Mouse (Mus musculus): ENCODE results near the gene R3hdm1. TPM values are rescaled to one million over a fixed set of nuclear protein-coding genes. Genes with fewer than 3 reads are reported as not detected.
A peak's percentile ranks its signal among the peaks of the same experiment; 100 is the strongest.

Gene R3hdm1
- polyA plus RNA-seq, 1 experiment from 2014 or later = 80.5 TPM

DNA sequence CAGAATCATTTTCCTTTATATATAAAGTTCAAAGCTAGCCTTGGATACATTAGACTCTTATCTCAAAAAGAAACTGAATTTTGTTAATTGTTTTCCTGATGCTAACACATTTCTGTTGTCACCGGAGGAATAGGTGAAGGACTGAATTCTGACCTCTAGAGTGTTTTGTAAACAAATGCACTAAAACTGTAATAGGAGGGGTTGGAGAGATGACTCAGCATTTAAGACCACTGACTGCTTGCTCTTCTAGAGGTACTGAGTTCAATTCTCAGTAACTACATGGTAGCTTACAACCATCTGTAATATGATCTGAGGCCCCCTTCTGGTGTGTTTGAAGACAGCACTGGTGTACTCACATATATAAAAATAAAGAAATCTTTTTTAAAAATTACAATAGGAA, 63.9 kb downstream of the R3hdm1 start:
- no peaks in the 10 kb centered on the region for H3K4me1 ChIP-seq (replicated peaks)
- H3K4me2 ChIP-seq = no peak overlapping the region
- ATAC-seq (ENCODE audit: low read depth) = no peak
- H3K27me3 ChIP-seq = no peaks in the 10 kb centered on the region
- no peaks in the 10 kb centered on the region for H3K36me3 ChIP-seq
- WGBS = 98% methylated on average over 1 of the region's 1 CpGs
- H3K4me3 ChIP-seq = no peak overlapping the region
- no peaks in the 10 kb centered on the region for H3K9me3 ChIP-seq
- H3K9ac ChIP-seq = no peak overlapping the region
- no peak overlapping the region for H3K27ac ChIP-seq (replicated peaks)

DNA sequence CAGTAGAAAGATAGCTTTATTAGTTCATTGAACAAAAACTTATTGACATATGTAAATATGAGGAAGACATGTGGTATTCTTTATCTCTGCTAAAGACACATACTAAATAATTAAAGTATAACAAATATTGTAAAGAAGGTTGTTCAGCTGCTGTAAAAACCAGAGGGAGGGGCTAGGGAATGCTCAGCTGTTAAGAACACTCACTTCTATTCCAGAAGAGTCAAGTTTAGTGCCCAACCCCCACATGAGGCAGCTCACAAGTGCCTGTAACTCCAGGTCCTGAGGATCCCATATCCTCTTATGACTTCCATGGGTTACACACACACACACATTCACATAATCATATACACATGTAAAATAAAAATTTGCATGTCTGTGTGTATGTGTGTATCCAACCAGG, 67.0 kb downstream of the R3hdm1 start:
- no peak for ATAC-seq (ENCODE audit: low read depth)

GRCm38 (mm10) chr1:128191426-128191825, 88.3 kb downstream of the R3hdm1 start:
- Histone ChIP-seq H3K4me1 (replicated peaks) (no peaks in the 10 kb centered on the region), H3K9me3 (no peaks in the 10 kb centered on the region), H3K9ac (no peak overlapping the region), H3K27ac (replicated peaks) (no peak overlapping the region), H3K4me3 (no peak overlapping the region), H3K36me3 (peaks cover 48% of the 10 kb centered on the region), H3K4me2 (no peak overlapping the region), H3K27me3 (no peaks in the 10 kb centered on the region)
- WGBS = 80% methylated on average over 2 of the region's 2 CpGs
- no peak for ATAC-seq (ENCODE audit: low read depth)

More for the DNA sequence above, 67.0 kb downstream of the R3hdm1 start:
- Histone ChIP-seq H3K27me3 (no peaks in the 10 kb centered on the region), H3K4me3 (no peak overlapping the region), H3K9ac (no peak overlapping the region), H3K4me2 (no peak overlapping the region), H3K36me3 (peaks cover 4% of the 10 kb centered on the region), H3K27ac (replicated peaks) (no peak overlapping the region), H3K9me3 (no peaks in the 10 kb centered on the region), H3K4me1 (replicated peaks) (no peaks in the 10 kb centered on the region)

GRCm38 (mm10) chr1:128192369-128192768, 89.3 kb downstream of the R3hdm1 start:
- ATAC-seq (ENCODE audit: low read depth) = no peak
- Histone ChIP-seq H3K4me2 (no peak overlapping the region), H3K9me3 (no peaks in the 10 kb centered on the region), H3K27ac (replicated peaks) (no peak overlapping the region), H3K4me1 (replicated peaks) (no peaks in the 10 kb centered on the region), H3K4me3 (no peak overlapping the region), H3K36me3 (peaks cover 49% of the 10 kb centered on the region), H3K9ac (no peak overlapping the region), H3K27me3 (no peaks in the 10 kb centered on the region)
- 76% methylated on average over 7 of the region's 7 CpGs for WGBS

GRCm38 (mm10) chr1:128194011-128194410, 90.9 kb downstream of the R3hdm1 start:
- ATAC-seq (ENCODE audit: low read depth) = no peak
- WGBS = 89% methylated on average over 2 of the region's 2 CpGs
- no peaks in the 10 kb centered on the region for H3K9me3 ChIP-seq
- H3K4me2 ChIP-seq = no peak overlapping the region
- H3K27me3 ChIP-seq = no peaks in the 10 kb centered on the region
- no peak overlapping the region for H3K9ac ChIP-seq
- H3K27ac ChIP-seq (replicated peaks) = no peak overlapping the region
- peaks cover 42% of the 10 kb centered on the region for H3K36me3 ChIP-seq
- no peaks in the 10 kb centered on the region for H3K4me1 ChIP-seq (replicated peaks)
- no peak overlapping the region for H3K4me3 ChIP-seq

DNA sequence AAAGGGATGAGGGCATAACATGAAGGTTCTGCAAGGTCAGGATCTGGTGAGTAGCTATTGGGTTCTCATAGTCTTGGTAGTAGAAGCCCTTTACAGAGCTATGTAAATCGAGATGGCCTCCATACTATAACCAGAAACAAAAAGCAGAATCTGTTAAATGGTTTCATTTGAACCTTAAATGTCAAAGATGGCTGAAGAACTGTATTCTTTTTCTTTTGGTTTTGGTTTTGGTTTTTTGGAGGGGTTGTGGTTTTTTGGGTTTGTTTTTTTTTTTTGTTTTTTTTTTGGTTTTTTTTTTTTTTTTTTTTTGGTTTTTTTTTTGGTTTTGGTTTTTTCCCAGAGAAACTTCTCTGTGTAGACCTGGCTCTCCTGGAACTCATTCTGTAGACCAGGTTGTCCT, 94.3 kb downstream of the R3hdm1 start:
- no peak overlapping the region for H3K9ac ChIP-seq
- no peak overlapping the region for H3K4me2 ChIP-seq
- no peaks in the 10 kb centered on the region for H3K4me1 ChIP-seq (replicated peaks)
- peaks cover 46% of the 10 kb centered on the region for H3K36me3 ChIP-seq
- H3K27ac ChIP-seq (replicated peaks) = no peak overlapping the region
- no peaks in the 10 kb centered on the region for H3K9me3 ChIP-seq
- no peaks in the 10 kb centered on the region for H3K27me3 ChIP-seq
- H3K4me3 ChIP-seq = no peak overlapping the region
- 95% methylated on average over 1 of the region's 1 CpGs for WGBS
- ATAC-seq (ENCODE audit: low read depth) = no peak

- Histone ChIP-seq H3K27me3 (no peaks in the 10 kb centered on the region), H3K4me2 (no peak overlapping the region), H3K4me3 (no peak overlapping the region), H3K9ac (no peak overlapping the region), H3K27ac (replicated peaks) (no peak overlapping the region), H3K4me1 (replicated peaks) (no peaks in the 10 kb centered on the region), H3K36me3 (peaks cover 51% of the 10 kb centered on the region), H3K9me3 (no peaks in the 10 kb centered on the region)
- no peak for ATAC-seq (ENCODE audit: low read depth)
- 80% methylated on average over 5 of the region's 5 CpGs for WGBS
Measured at GRCm38 (mm10) chr1:128213261-128213660, 110.2 kb downstream of the R3hdm1 start.

GRCm38 (mm10) chr1:128221886-128222285, 118.8 kb downstream of the R3hdm1 start:
- 97% methylated on average over 2 of the region's 2 CpGs for WGBS
- no peak overlapping the region for H3K4me3 ChIP-seq
- H3K9ac ChIP-seq = no peak overlapping the region
- no peaks in the 10 kb centered on the region for H3K27me3 ChIP-seq
- ATAC-seq (ENCODE audit: low read depth) = no peak
- H3K36me3 ChIP-seq = peaks cover 58% of the 10 kb centered on the region
- H3K27ac ChIP-seq (replicated peaks) = no peak overlapping the region
- no peak overlapping the region for H3K4me2 ChIP-seq
- H3K9me3 ChIP-seq = no peaks in the 10 kb centered on the region
- no peaks in the 10 kb centered on the region for H3K4me1 ChIP-seq (replicated peaks)

- 94% methylated on average over 1 of the region's 1 CpGs for WGBS
- no peak overlapping the region for H3K9ac ChIP-seq
- H3K4me2 ChIP-seq = no peak overlapping the region
- no peak overlapping the region for H3K27ac ChIP-seq (replicated peaks)
- ATAC-seq (ENCODE audit: low read depth) = no peak
- no peaks in the 10 kb centered on the region for H3K27me3 ChIP-seq
- no peak overlapping the region for H3K4me3 ChIP-seq
- H3K36me3 ChIP-seq = peaks cover 54% of the 10 kb centered on the region
- H3K4me1 ChIP-seq (replicated peaks) = no peaks in the 10 kb centered on the region
- H3K9me3 ChIP-seq = no peaks in the 10 kb centered on the region
Measured at GRCm38 (mm10) chr1:128223304-128223703, 120.2 kb downstream of the R3hdm1 start.

DNA sequence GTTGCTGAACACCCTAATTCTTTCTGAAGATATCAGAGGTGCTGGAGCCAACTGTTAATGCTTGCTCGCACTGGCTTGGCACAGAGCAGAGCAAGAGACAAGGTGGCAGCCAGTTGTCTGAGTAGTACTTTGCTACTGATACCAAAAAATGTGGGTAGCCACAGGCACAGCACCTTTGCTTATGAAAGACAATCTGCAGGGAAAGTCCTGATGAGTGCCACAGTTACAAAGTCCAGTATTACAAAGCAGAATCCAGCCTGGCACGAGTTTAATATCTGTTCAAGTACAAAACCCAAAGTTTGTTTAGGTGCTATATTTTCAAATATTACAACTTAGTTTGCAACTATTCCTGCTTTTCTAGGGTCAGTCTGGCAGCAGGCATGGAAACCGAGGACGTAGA, 132.1 kb downstream of the R3hdm1 start:
- Histone ChIP-seq H3K36me3 (peaks cover 73% of the 10 kb centered on the region), H3K4me2 (no peak overlapping the region), H3K4me3 (no peak overlapping the region), H3K27me3 (no peaks in the 10 kb centered on the region), H3K9me3 (no peaks in the 10 kb centered on the region), H3K4me1 (replicated peaks) (no peaks in the 10 kb centered on the region), H3K9ac (no peak overlapping the region), H3K27ac (replicated peaks) (no peak overlapping the region)
- no peak for ATAC-seq (ENCODE audit: low read depth)
- 97% methylated on average over 4 of the region's 4 CpGs for WGBS

GRCm38 (mm10) chr1:128243627-128243995, 140.5 kb downstream of the R3hdm1 start, which contains the start of gene Ubxn4:
Ubxn4 (plus strand) TSS chr1:128243964.
- Histone ChIP-seq H3K36me3 (0 out of 2 replicates have a peak, but pooled peaks cover 8% of the 10 kb centered on the region), H3K4me2 (peak within 1 kb of the TSS; percentile 94), H3K27ac (replicated peaks) (peak within 1 kb of the TSS; percentile 93), H3K4me3 (peak within 1 kb of the TSS; percentile 77), H3K9me3 (no peaks in the 10 kb centered on the region), H3K4me1 (replicated peaks) (peaks cover 22% of the 10 kb centered on the region), H3K27me3 (no peaks in the 10 kb centered on the region), H3K9ac (peak within 1 kb of the TSS; percentile 90)
- ATAC-seq (ENCODE audit: low read depth) = peak; percentile 45
- WGBS = 15% methylated on average over 10 of the region's 10 CpGs

- Histone ChIP-seq H3K4me1 (replicated peaks) (peaks cover 22% of the 10 kb centered on the region), H3K27me3 (no peaks in the 10 kb centered on the region), H3K9me3 (no peaks in the 10 kb centered on the region), H3K4me2 (peak overlapping the region; percentile 94), H3K27ac (replicated peaks) (peak overlapping the region; percentile 93), H3K36me3 (0 out of 2 replicates have a peak, but pooled peaks cover 5% of the 10 kb centered on the region), H3K9ac (peak overlapping the region; percentile 90), H3K4me3 (peak overlapping the region; percentile 77)
- WGBS = 2% methylated on average over 71 of the region's 71 CpGs
- peak; percentile 96 for ATAC-seq (ENCODE audit: low read depth)
Measured at GRCm38 (mm10) chr1:128243996-128244726, 141.1 kb downstream of the R3hdm1 start.

Data from neural tube, embryonic 13.5 days (tissue).